Mouse (Mus musculus) layer of hippocampus, adult 11-12 months (tissue): ENCODE measurements around the gene Olfr854.

ENCODE experiments used
- DNase-seq: peaks from one replicate; pipeline ENCODE4 v3.0.0; 2022; ENCODE audit warnings: low spot score

Olfr854 gene

GRCm38 (mm10) chr9:19567282-19567681, at the start of gene Olfr854:
Gene Olfr854, minus strand, starts transcription at chr9:19567382.
- no peak for DNase-seq

GRCm38 (mm10) chr9:19582317-19582716, 15.1 kb upstream of the Olfr854 start, which contains the start of gene Olfr855:
Gene Olfr855, plus strand, starts transcription at chr9:19582617.
- no peak for DNase-seq

GRCm38 (mm10) chr9:19540976-19541375, 26.2 kb downstream of the Olfr854 start, which contains the start of gene Olfr853:
Gene Olfr853, minus strand, starts transcription at chr9:19541076.
- no peak for DNase-seq
